Mouse (Mus musculus) thymus, postnatal 10 days (tissue): ENCODE data around the gene Cd6.

Experiments used
- DNase-seq, 2 experiments: peaks; one replicate each; pipeline ENCODE4 v3.0.0; 2021; ENCODE audit warnings: low spot score in 2 of 2

The Cd6 gene

GRCm38 (mm10) chr19:10803751-10804150 lies 26.1 kb downstream of the Cd6 start:
- no peak for DNase-seq

- no peak for DNase-seq
Observed at GRCm38 (mm10) chr19:10801906-10802305, 28.0 kb downstream of the Cd6 start.

- no peak for DNase-seq
Observed at GRCm38 (mm10) chr19:10801070-10801469, 28.8 kb downstream of the Cd6 start.

- no peak for DNase-seq
Observed at GRCm38 (mm10) chr19:10799155-10799554, 30.7 kb downstream of the Cd6 start.

- DNase-seq = no peak
Observed at GRCm38 (mm10) chr19:10798576-10798975, 31.3 kb downstream of the Cd6 start.

- DNase-seq = no peak
Observed at GRCm38 (mm10) chr19:10794916-10795315, 34.9 kb downstream of the Cd6 start.

GRCm38 (mm10) chr19:10793044-10793443 lies 36.8 kb downstream of the Cd6 start:
- DNase-seq = no peak

GRCm38 (mm10) chr19:10790323-10790722 lies 39.5 kb downstream of the Cd6 start:
- DNase-seq = no peak

GRCm38 (mm10) chr19:10788242-10788641 lies 41.6 kb downstream of the Cd6 start:
- DNase-seq = peak; percentile 76 to 81

- DNase-seq = peak; percentile 80 to 85
Observed at GRCm38 (mm10) chr19:10787406-10787805, 42.5 kb downstream of the Cd6 start.

GRCm38 (mm10) chr19:10786753-10787152 lies 43.1 kb downstream of the Cd6 start:
- DNase-seq = no peak

GRCm38 (mm10) chr19:10784796-10785459 lies 44.9 kb downstream of the Cd6 start:
- DNase-seq = no peak

- DNase-seq = peak; percentile 37 to 43
Observed at GRCm38 (mm10) chr19:10784061-10784460, 45.8 kb downstream of the Cd6 start.

GRCm38 (mm10) chr19:10783168-10783567 lies 46.7 kb downstream of the Cd6 start:
- peak; percentile 44 to 47 for DNase-seq

- DNase-seq = no peak
Observed at GRCm38 (mm10) chr19:10781641-10782040, 48.2 kb downstream of the Cd6 start.

GRCm38 (mm10) chr19:10776906-10777305 lies 53.0 kb downstream of the Cd6 start:
- no peak for DNase-seq

- no peak for DNase-seq
Observed at GRCm38 (mm10) chr19:10774141-10774540, 55.7 kb downstream of the Cd6 start.

GRCm38 (mm10) chr19:10773384-10773783 lies 56.5 kb downstream of the Cd6 start:
- DNase-seq = no peak

GRCm38 (mm10) chr19:10772866-10773265 lies 57.0 kb downstream of the Cd6 start:
- DNase-seq = no peak

GRCm38 (mm10) chr19:10771995-10772394 lies 57.9 kb downstream of the Cd6 start:
- no peak for DNase-seq

- DNase-seq = no peak
Observed at GRCm38 (mm10) chr19:10769429-10770195, 60.2 kb downstream of the Cd6 start.

GRCm38 (mm10) chr19:10768694-10769428 lies 61.0 kb downstream of the Cd6 start:
- DNase-seq = no peak

- DNase-seq = no peak
Observed at GRCm38 (mm10) chr19:10767631-10768030, 62.2 kb downstream of the Cd6 start.
